Mouse (Mus musculus) testis, adult 2 months (tissue): ENCODE measurements around the gene Dbn1. TPM values are rescaled to one million over a fixed set of nuclear protein-coding genes. Genes with fewer than 3 reads are reported as not detected.

ENCODE experiments used
- H3K27ac ChIP-seq: fragments of 200-500 bp; 2 replicates; pipeline ENCODE4 v1.5.1; 2012; ENCODE audit warnings: low read depth, low read length; ENCODE audit not compliant: control insufficient read depth, insufficient read depth
- H3K27me3 ChIP-seq: fragments of 200-500 bp; 2 replicates; pipeline ENCODE4 v1.6.1; 2012; ENCODE audit warnings: mild to moderate bottlenecking, low read length, moderate library complexity; ENCODE audit not compliant: control insufficient read depth, insufficient read depth
- H3K36me3 ChIP-seq: fragments of 200-500 bp; 2 replicates; pipeline ENCODE4 v1.6.1; 2012; ENCODE audit warnings: mild to moderate bottlenecking, low read length; ENCODE audit not compliant: control insufficient read depth, insufficient read depth
- H3K4me1 ChIP-seq: fragments of 200-500 bp; 2 replicates; pipeline ENCODE4 v1.6.1; 2012; ENCODE audit warnings: low read length; ENCODE audit not compliant: control insufficient read depth, insufficient read depth
- H3K4me3 ChIP-seq: fragments of 200-500 bp; 2 replicates; pipeline ENCODE4 v1.5.1; 2012; ENCODE audit warnings: low read depth, mild to moderate bottlenecking, low read length, moderate library complexity, mixed read lengths; ENCODE audit not compliant: control insufficient read depth
- CTCF ChIP-seq: fragments of 200-500 bp; IDR thresholded peaks from 2 replicates; pipeline ENCODE4 v1.5.1; 2012; ENCODE audit warnings: low read depth, mild to moderate bottlenecking, inconsistent platforms, low read length, moderate library complexity; ENCODE audit not compliant: control insufficient read depth, insufficient read depth, insufficient replicate concordance
- POLR2A ChIP-seq: fragments of 200-500 bp; IDR thresholded peaks from 2 replicates; pipeline ENCODE4 v1.6.1; 2012; ENCODE audit warnings: low read depth, mild to moderate bottlenecking, inconsistent platforms, low read length, moderate library complexity; ENCODE audit not compliant: control insufficient read depth
- polyA plus RNA-seq: library from polyadenylated mRNA; depleted of rRNA; stranded (reverse); fragments of >200 nt; gene quantifications from 2 replicates; pipeline ENCODE4 v1.2.3, GENCODE M21; 2012

Gene Dbn1
- polyA plus RNA-seq, 1 experiment: 89.3 TPM

DNA sequence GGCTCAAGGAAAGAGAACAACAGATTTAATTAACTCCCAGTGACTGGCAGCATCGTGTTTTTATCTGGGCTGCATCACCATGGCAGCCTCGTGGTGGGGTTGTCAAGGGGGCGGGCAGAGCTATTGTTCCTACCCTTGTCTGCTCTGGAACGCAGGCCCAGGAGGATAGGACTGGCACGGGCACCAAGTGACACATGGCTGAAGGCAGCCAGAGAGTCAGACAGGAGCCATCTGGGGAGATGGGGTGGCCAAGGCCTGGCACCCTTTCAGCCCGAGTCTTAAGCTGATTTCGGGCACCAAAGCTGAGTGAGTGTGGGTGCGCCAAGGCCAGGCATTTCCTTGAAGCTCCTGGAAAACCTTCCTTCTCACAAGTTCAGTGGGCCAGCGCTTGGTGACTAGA lies 17.5 kb downstream of the Dbn1 start:
- peaks cover 45% of the 10 kb centered on the region for H3K4me1 ChIP-seq
- no peak overlapping the region for H3K4me3 ChIP-seq
- TF ChIP-seq CTCF: no peak
- TF ChIP-seq POLR2A: no peak
- no peaks in the 10 kb centered on the region for H3K27me3 ChIP-seq
- no peak overlapping the region for H3K27ac ChIP-seq
- H3K36me3 ChIP-seq: no peaks in the 10 kb centered on the region; the same call in 1 of the 2 replicates

DNA sequence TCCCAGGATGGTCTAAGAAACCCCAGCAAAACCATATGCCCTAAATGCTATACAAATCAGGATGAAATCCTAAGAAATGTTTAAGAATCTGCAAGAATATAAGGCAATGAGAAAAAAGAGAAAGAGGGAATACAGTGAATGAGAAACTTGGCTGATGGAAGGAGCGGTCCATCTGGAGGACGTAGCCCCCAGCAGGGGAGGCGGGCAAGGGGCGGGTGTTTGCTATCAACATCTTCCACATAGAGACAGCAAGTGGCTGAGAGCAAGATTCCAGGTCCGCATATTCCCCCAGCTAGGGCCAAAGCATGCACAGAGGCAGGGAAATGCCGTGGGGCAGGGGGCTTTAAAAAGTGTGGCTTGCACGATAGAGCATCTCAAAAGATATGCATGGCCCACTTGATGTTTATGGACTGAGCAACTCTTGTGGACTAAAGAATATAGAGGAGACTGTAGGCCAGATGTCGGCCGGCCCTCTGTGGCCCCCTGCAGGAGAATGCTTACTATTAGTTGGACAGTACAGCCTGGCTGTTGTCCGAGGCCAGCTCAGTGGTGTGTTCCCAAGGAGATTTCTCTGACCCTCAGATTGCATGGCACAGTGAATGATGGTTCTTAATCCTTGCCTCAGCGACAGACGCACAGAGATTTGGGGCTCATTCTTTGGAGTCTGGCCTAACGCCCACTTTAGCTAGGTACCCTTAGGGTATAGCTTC lies 18.9 kb downstream of the Dbn1 start:
- Histone ChIP-seq H3K27ac (no peak overlapping the region), H3K4me1 (peaks cover 41% of the 10 kb centered on the region), H3K4me3 (no peak overlapping the region), H3K36me3 (no peaks in the 10 kb centered on the region; the same call in 1 of the 2 replicates), H3K27me3 (no peaks in the 10 kb centered on the region)
- TF ChIP-seq CTCF (peak; percentile 25; the same call in 1 of the 2 replicates), POLR2A (no peak)

- H3K4me3 ChIP-seq: peak overlapping the region; percentile 85
- H3K36me3 ChIP-seq: no peaks in the 10 kb centered on the region; the same call in 1 of the 2 replicates
- H3K27ac ChIP-seq: no peak overlapping the region
- TF ChIP-seq CTCF: no peak
- TF ChIP-seq POLR2A: no peak
- no peaks in the 10 kb centered on the region for H3K27me3 ChIP-seq
- H3K4me1 ChIP-seq: peaks cover 23% of the 10 kb centered on the region
These were observed 22.0 kb downstream of the Dbn1 start for GRCm38 (mm10) chr13:55465830-55466440.

GRCm38 (mm10) chr13:55465184-55465583 lies 22.7 kb downstream of the Dbn1 start:
- Histone ChIP-seq H3K36me3 (no peaks in the 10 kb centered on the region; the same call in 1 of the 2 replicates), H3K27ac (peak overlapping the region; percentile 0; the same call in 1 of the 2 replicates), H3K4me1 (peaks cover 18% of the 10 kb centered on the region), H3K4me3 (peak overlapping the region; percentile 85), H3K27me3 (no peaks in the 10 kb centered on the region)
- TF ChIP-seq POLR2A (0 out of 2 replicates have a peak, but pooled peaks have one; percentile 46), CTCF (no peak)

GRCm38 (mm10) chr13:55464027-55464884 lies 23.7 kb downstream of the Dbn1 start, which contains the start of gene Prr7:
Gene Prr7 (plus strand): TSS chr13:55464267.
- Histone ChIP-seq H3K4me1 (peaks cover 16% of the 10 kb centered on the region), H3K27ac (peak within 1 kb of the TSS; percentile 95), H3K27me3 (no peaks in the 10 kb centered on the region), H3K4me3 (peak within 1 kb of the TSS; percentile 85), H3K36me3 (no peaks in the 10 kb centered on the region; the same call in 1 of the 2 replicates)
- peak; percentile 55 for TF ChIP-seq POLR2A
- no peak for TF ChIP-seq CTCF

DNA sequence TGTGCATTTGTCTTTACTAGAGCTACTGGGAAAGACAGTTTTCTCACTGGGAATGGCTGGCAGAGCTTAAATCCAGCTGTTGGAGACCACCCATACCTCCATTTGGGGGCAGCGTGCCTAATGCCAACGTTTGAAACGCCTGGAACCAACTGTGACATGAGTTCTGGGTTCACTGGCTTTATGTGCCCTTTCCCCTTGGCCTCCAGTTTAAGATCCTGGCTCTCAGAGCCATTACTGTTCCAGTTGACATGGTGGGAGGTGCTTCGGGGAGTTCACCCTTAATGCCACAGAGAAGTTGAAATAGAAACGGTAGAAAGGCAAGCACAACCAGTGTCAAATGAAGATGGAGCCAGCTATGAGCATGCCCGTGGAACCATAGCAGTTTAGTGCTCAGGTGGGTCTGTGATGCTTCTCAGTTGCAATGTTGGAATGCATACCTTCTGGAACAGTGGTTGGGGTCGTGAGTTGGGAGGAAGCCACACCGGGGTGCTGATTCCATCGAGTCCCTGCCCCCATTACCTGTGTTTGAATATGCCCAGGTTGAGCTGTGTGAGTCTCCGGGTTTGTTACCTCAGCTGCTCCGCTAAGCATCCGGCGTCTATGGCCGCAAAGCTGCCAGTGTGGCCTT lies 24.4 kb downstream of the Dbn1 start:
- H3K27ac ChIP-seq: peak overlapping the region; percentile 95
- peaks cover 16% of the 10 kb centered on the region for H3K4me1 ChIP-seq
- TF ChIP-seq CTCF: no peak

GRCm38 (mm10) chr13:55462965-55463364 lies 24.9 kb downstream of the Dbn1 start:
- H3K27me3 ChIP-seq: no peaks in the 10 kb centered on the region
- peak overlapping the region; percentile 85 for H3K4me3 ChIP-seq
- peak overlapping the region; percentile 95; the same call in 1 of the 2 replicates for H3K27ac ChIP-seq
- no peak for TF ChIP-seq CTCF
- no peak for TF ChIP-seq POLR2A
- peaks cover 16% of the 10 kb centered on the region for H3K4me1 ChIP-seq
- no peaks in the 10 kb centered on the region; the same call in 1 of the 2 replicates for H3K36me3 ChIP-seq

More for the DNA sequence above, 24.4 kb downstream of the Dbn1 start:
- no peaks in the 10 kb centered on the region; the same call in 1 of the 2 replicates for H3K36me3 ChIP-seq
- no peaks in the 10 kb centered on the region for H3K27me3 ChIP-seq
- H3K4me3 ChIP-seq: peak overlapping the region; percentile 85
